Mouse (Mus musculus) neural tube, embryonic 14.5 days (tissue): ENCODE measurements around the gene Celf3. TPM values are rescaled to one million over a fixed set of nuclear protein-coding genes. Genes with fewer than 3 reads are reported as not detected.

Experiments
- polyA plus RNA-seq: library from polyadenylated mRNA; unstranded; fragments of >200 nt; fragmentation: Nextera tagmentation; extraction: Ambion mirVana; gene quantifications from 2 replicates; pipeline ENCODE4 v1.2.1, GENCODE M21; 2014

Gene Celf3
- polyA plus RNA-seq, 1 experiment from 2014 or later, result 319 TPM

Other genes with a start within 250 kb of the Celf3 start
- not detected in 2 replicates for gene Gm4778, start 214.3 kb upstream of the Celf3 start, polyA plus RNA-seq
- gene Them4, start 168.2 kb upstream of the Celf3 start, polyA plus RNA-seq, result 63.3 and 68.8 TPM in 2 replicates
- gene Them5, start 136.2 kb upstream of the Celf3 start, polyA plus RNA-seq, result 0.22 TPM in 1 of 2 replicates, not detected in the other
- 3.9 and 4.3 TPM in 2 replicates for gene C2cd4d, start 115.9 kb upstream of the Celf3 start, polyA plus RNA-seq
- 0.24 and 0.49 TPM in 2 replicates for gene Rorc, start 105.5 kb upstream of the Celf3 start, polyA plus RNA-seq
- gene Lingo4, start 79.8 kb upstream of the Celf3 start, polyA plus RNA-seq, result 1.3 and 1.4 TPM in 2 replicates
- gene Tdrkh, start 65.0 kb upstream of the Celf3 start, polyA plus RNA-seq, result 51.5 and 52.5 TPM in 2 replicates
- gene Mrpl9, start 35.0 kb upstream of the Celf3 start, polyA plus RNA-seq, result 59.5 and 64.1 TPM in 2 replicates
- 0.76 and 1.7 TPM in 2 replicates for gene Oaz3, start 34.4 kb upstream of the Celf3 start, polyA plus RNA-seq
- gene Riiad1, start 2.0 kb downstream of the Celf3 start, polyA plus RNA-seq, result 14.6 and 17.5 TPM in 2 replicates
- 71.8 and 75.8 TPM in 2 replicates for gene Snx27, start 104.4 kb downstream of the Celf3 start, polyA plus RNA-seq
- not detected in 2 replicates for gene Gm10972, start 164.8 kb downstream of the Celf3 start, polyA plus RNA-seq
- 4.2 and 5.8 TPM in 2 replicates for gene Tuft1, start 180.6 kb downstream of the Celf3 start, polyA plus RNA-seq
- 0.78 TPM in 1 of 2 replicates, not detected in the other for gene Selenbp2, start 215.3 kb downstream of the Celf3 start, polyA plus RNA-seq